Mouse (Mus musculus) intestine, embryonic 16.5 days (tissue): Measurements from ENCODE around the gene Prr12. TPM values are rescaled to one million over a fixed set of nuclear protein-coding genes. Genes with fewer than 3 reads are reported as not detected.
"Not testable (repeated sequence)": the region's sequence is repeated elsewhere in the genome, so short reads cannot be mapped to it uniquely, and the experiment has no call there.

ENCODE experiments used
- ATAC-seq: fragments of 200-750 bp; cut with Nextera tagmentation; 2 replicates; pipeline ENCODE4 v1.8.0; 2017; ENCODE audit warnings: moderate TSS enrichment, moderate library complexity
- H3K27ac ChIP-seq: fragments of 300-500 bp; sonication (generic); 2 replicates; pipeline ENCODE4 v1.5.1; 2014; ENCODE audit warnings: mild to moderate bottlenecking, low read length
- H3K27me3 ChIP-seq: fragments of 300-500 bp; sonication (generic); replicated peaks from 2 replicates; pipeline ENCODE4 v1.6.1; 2014; ENCODE audit warnings: low read length, control low read depth, mixed read lengths; ENCODE audit not compliant: control insufficient read depth, insufficient read depth
- H3K36me3 ChIP-seq: fragments of 300-500 bp; sonication (generic); 2 replicates; pipeline ENCODE4 v1.6.1; 2014; ENCODE audit warnings: low read length, control low read depth; ENCODE audit not compliant: control insufficient read depth, insufficient read depth
- H3K4me1 ChIP-seq: fragments of 300-500 bp; sonication (generic); 2 replicates; pipeline ENCODE4 v1.6.1; 2014; ENCODE audit warnings: low read length, control low read depth, mixed read lengths; ENCODE audit not compliant: control insufficient read depth, insufficient read depth
- H3K4me2 ChIP-seq: fragments of 300-500 bp; sonication (generic); 2 replicates; pipeline ENCODE4 v1.6.1; 2014; ENCODE audit warnings: low read depth, low read length, control low read depth
- H3K4me3 ChIP-seq: fragments of 300-500 bp; sonication (generic); 2 replicates; pipeline ENCODE4 v1.5.1; 2014; ENCODE audit warnings: mild to moderate bottlenecking, low read length
- H3K9ac ChIP-seq: fragments of 300-500 bp; sonication (generic); 2 replicates; pipeline ENCODE4 v1.6.1; 2014; ENCODE audit warnings: low read depth, low read length
- H3K9me3 ChIP-seq: fragments of 300-500 bp; sonication (generic); 2 replicates; pipeline ENCODE4 v1.6.1; 2016; ENCODE audit warnings: low read length, control low read depth; ENCODE audit not compliant: control insufficient read depth
- WGBS: fragments of 180-500 bp; shearing (Covaris S2); extraction: QIAGEN DNeasy Blood & Tissue Kit; methylation state at CpG from one replicate; pipeline ENCODE4 v1.1.7; 2014; 5-methylcytosine and 5-hydroxymethylcytosine counted together
- polyA plus RNA-seq: library from polyadenylated mRNA; unstranded; fragments of >200 nt; fragmentation: Nextera tagmentation; extraction: Ambion mirVana; gene quantifications from 2 replicates; pipeline ENCODE4 v1.2.1, GENCODE M21; 2015

Gene Prr12
- polyA plus RNA-seq, 1 experiment from 2014 or later: 6.3 TPM

GRCm38 (mm10) chr7:45023711-45024110, 29.0 kb downstream of the Prr12 start:
- not testable (repeated sequence) for ATAC-seq
- 82% methylated on average over 5 of the region's 5 CpGs for WGBS

GRCm38 (mm10) chr7:45020225-45020624, 32.5 kb downstream of the Prr12 start:
- Histone ChIP-seq H3K36me3 (no peaks in the 10 kb centered on the region), H3K4me1 (peaks cover 11% of the 10 kb centered on the region), H3K4me3 (no peak overlapping the region), H3K27ac (no peak overlapping the region), H3K9ac (no peak overlapping the region), H3K4me2 (no peak overlapping the region), H3K27me3 (no peaks in the 10 kb centered on the region), H3K9me3 (no peaks in the 10 kb centered on the region)
- 69% methylated on average over 9 of the region's 9 CpGs for WGBS
- ATAC-seq: no peak

More at GRCm38 (mm10) chr7:45023711-45024110, 29.0 kb downstream of the Prr12 start:
- H3K27me3 ChIP-seq, H3K9ac ChIP-seq, H3K27ac ChIP-seq, H3K4me2 ChIP-seq, H3K4me1 ChIP-seq, H3K4me3 ChIP-seq, H3K9me3 ChIP-seq: not testable (repeated sequence)
- peaks cover 12% of the 10 kb centered on the region for H3K36me3 ChIP-seq

GRCm38 (mm10) chr7:45019031-45019571, 33.6 kb downstream of the Prr12 start:
- H3K4me3 ChIP-seq: peak overlapping the region; percentile 97
- peak overlapping the region; percentile 74 for H3K4me2 ChIP-seq
- no peaks in the 10 kb centered on the region for H3K36me3 ChIP-seq
- no peak for ATAC-seq
- no peaks in the 10 kb centered on the region for H3K9me3 ChIP-seq
- peak overlapping the region; percentile 79; the same call in 1 of the 2 replicates for H3K9ac ChIP-seq
- H3K27me3 ChIP-seq: no peaks in the 10 kb centered on the region
- peak overlapping the region; percentile 88 for H3K27ac ChIP-seq
- H3K4me1 ChIP-seq: peaks cover 21% of the 10 kb centered on the region
- 34% methylated on average over 8 of the region's 8 CpGs for WGBS

- peak; percentile 93 for ATAC-seq
- peak within 1 kb of the TSS; percentile 79 for H3K9ac ChIP-seq
- peak within 1 kb of the TSS; percentile 77 for H3K4me2 ChIP-seq
- H3K27me3 ChIP-seq: no peaks in the 10 kb centered on the region
- WGBS: under 1% methylated on average over 36 of the region's 36 CpGs
- H3K9me3 ChIP-seq: no peaks in the 10 kb centered on the region
- peaks cover 5% of the 10 kb centered on the region; the same call in 1 of the 2 replicates for H3K36me3 ChIP-seq
- peaks cover 21% of the 10 kb centered on the region for H3K4me1 ChIP-seq
- H3K4me3 ChIP-seq: peak within 1 kb of the TSS; percentile 97
- H3K27ac ChIP-seq: peak within 1 kb of the TSS; percentile 100
Observed at GRCm38 (mm10) chr7:45017242-45018061, 35.2 kb downstream of the Prr12 start, which contains the start of gene Rras. TSS of gene Rras (plus strand) at chr7:45017961.

- Histone ChIP-seq H3K4me1 (peaks cover 21% of the 10 kb centered on the region), H3K27ac (peak overlapping the region; percentile 100), H3K36me3 (peaks cover 12% of the 10 kb centered on the region), H3K4me3 (peak overlapping the region; percentile 97), H3K9ac (peak overlapping the region; percentile 99), H3K4me2 (peak overlapping the region; percentile 77), H3K27me3 (no peaks in the 10 kb centered on the region), H3K9me3 (no peaks in the 10 kb centered on the region)
- WGBS: 1% methylated on average over 4 of the region's 4 CpGs
- no peak for ATAC-seq
Observed at GRCm38 (mm10) chr7:45016761-45017160, 35.9 kb downstream of the Prr12 start.

GRCm38 (mm10) chr7:45015957-45016612, 36.6 kb downstream of the Prr12 start, which contains the start of gene Scaf1:
TSS of gene Scaf1 (minus strand) at chr7:45016363.
- Histone ChIP-seq H3K27ac (peak within 1 kb of the TSS; percentile 100), H3K9ac (peak within 1 kb of the TSS; percentile 99), H3K27me3 (no peaks in the 10 kb centered on the region), H3K4me1 (peaks cover 21% of the 10 kb centered on the region), H3K4me3 (peak within 1 kb of the TSS; percentile 97), H3K36me3 (peaks cover 18% of the 10 kb centered on the region), H3K9me3 (no peaks in the 10 kb centered on the region), H3K4me2 (peak within 1 kb of the TSS; percentile 80)
- ATAC-seq: peak; percentile 83
- under 1% methylated on average over 69 of the region's 69 CpGs for WGBS

GRCm38 (mm10) chr7:45015344-45015956, 37.2 kb downstream of the Prr12 start:
- H3K9me3 ChIP-seq: no peaks in the 10 kb centered on the region
- 2% methylated on average over 20 of the region's 20 CpGs for WGBS
- H3K4me2 ChIP-seq: peak overlapping the region; percentile 80
- peak overlapping the region; percentile 100 for H3K27ac ChIP-seq
- no peak for ATAC-seq
- H3K27me3 ChIP-seq: no peaks in the 10 kb centered on the region
- H3K36me3 ChIP-seq: peaks cover 18% of the 10 kb centered on the region
- H3K9ac ChIP-seq: peak overlapping the region; percentile 99
- H3K4me1 ChIP-seq: peaks cover 21% of the 10 kb centered on the region
- peak overlapping the region; percentile 97 for H3K4me3 ChIP-seq

- peaks cover 18% of the 10 kb centered on the region for H3K36me3 ChIP-seq
- no peak overlapping the region for H3K4me2 ChIP-seq
- no peak overlapping the region for H3K27ac ChIP-seq
- no peak for ATAC-seq
- no peaks in the 10 kb centered on the region for H3K9me3 ChIP-seq
- no peaks in the 10 kb centered on the region for H3K27me3 ChIP-seq
- H3K4me3 ChIP-seq: no peak overlapping the region
- 95% methylated on average over 3 of the region's 3 CpGs for WGBS
- H3K9ac ChIP-seq: 0 out of 2 replicates have a peak overlapping the region, but pooled peaks have one; percentile 27
- peaks cover 20% of the 10 kb centered on the region for H3K4me1 ChIP-seq
Observed at GRCm38 (mm10) chr7:45014096-45014451, 38.6 kb downstream of the Prr12 start.
